Mouse (Mus musculus) megakaryocyte, embryonic 14.5 days (primary cell): ENCODE results near the gene Actg1. TPM values are rescaled to one million over a fixed set of nuclear protein-coding genes. Genes with fewer than 3 reads are reported as not detected.

ENCODE experiments used
- H3K27me3 ChIP-seq: replicated peaks from 2 replicates; pipeline ENCODE3; 2012; ENCODE audit warnings: inconsistent platforms
- H3K36me3 ChIP-seq: replicated peaks from 2 replicates; pipeline ENCODE3; 2012; ENCODE audit warnings: low read length, inconsistent platforms, mixed read lengths
- H3K4me1 ChIP-seq: 2 replicates; pipeline ENCODE4 v1.6.1; 2012; ENCODE audit warnings: inconsistent platforms
- H3K4me3 ChIP-seq: replicated peaks from 2 replicates; pipeline ENCODE3; 2012; ENCODE audit warnings: moderate library complexity, mild to moderate bottlenecking, inconsistent platforms
- H3K9me3 ChIP-seq: 2 replicates; pipeline ENCODE4 v1.6.1; 2012; ENCODE audit warnings: inconsistent platforms
- FLI1 ChIP-seq: IDR thresholded peaks from 2 replicates; pipeline ENCODE4 v1.6.1; 2012; ENCODE audit warnings: low read length, inconsistent platforms, mixed read lengths
- GATA1 ChIP-seq: IDR thresholded peaks from 3 replicates; pipeline ENCODE4 v1.6.1; 2012; ENCODE audit warnings: mixed read lengths, low read length, inconsistent platforms, borderline replicate concordance
- polyA plus RNA-seq: library from polyadenylated mRNA; stranded (reverse); fragments of >175 nt; gene quantifications from 2 replicates; pipeline ENCODE4 v1.2.3, GENCODE M21; 2012; ENCODE audit warnings: low replicate concordance; ENCODE audit not compliant: insufficient read depth

The Actg1 gene
- polyA plus RNA-seq, 1 experiment = 2,630 TPM

GRCm38 (mm10) chr11:120312069-120312468 lies 36.3 kb downstream of the Actg1 start:
- Histone ChIP-seq H3K27me3 (peaks cover 20% of the 10 kb centered on the region), H3K9me3 (no peaks in the 10 kb centered on the region), H3K4me3 (no peak overlapping the region), H3K4me1 (peaks cover 76% of the 10 kb centered on the region), H3K36me3 (no peaks in the 10 kb centered on the region)
- TF ChIP-seq FLI1 = no peak
- no peak for TF ChIP-seq GATA1

GRCm38 (mm10) chr11:120311561-120311960 lies 36.8 kb downstream of the Actg1 start:
- Histone ChIP-seq H3K9me3 (no peaks in the 10 kb centered on the region), H3K27me3 (peaks cover 25% of the 10 kb centered on the region), H3K36me3 (no peaks in the 10 kb centered on the region), H3K4me3 (no peak overlapping the region), H3K4me1 (peaks cover 76% of the 10 kb centered on the region)
- no peak for TF ChIP-seq GATA1
- no peak for TF ChIP-seq FLI1

DNA sequence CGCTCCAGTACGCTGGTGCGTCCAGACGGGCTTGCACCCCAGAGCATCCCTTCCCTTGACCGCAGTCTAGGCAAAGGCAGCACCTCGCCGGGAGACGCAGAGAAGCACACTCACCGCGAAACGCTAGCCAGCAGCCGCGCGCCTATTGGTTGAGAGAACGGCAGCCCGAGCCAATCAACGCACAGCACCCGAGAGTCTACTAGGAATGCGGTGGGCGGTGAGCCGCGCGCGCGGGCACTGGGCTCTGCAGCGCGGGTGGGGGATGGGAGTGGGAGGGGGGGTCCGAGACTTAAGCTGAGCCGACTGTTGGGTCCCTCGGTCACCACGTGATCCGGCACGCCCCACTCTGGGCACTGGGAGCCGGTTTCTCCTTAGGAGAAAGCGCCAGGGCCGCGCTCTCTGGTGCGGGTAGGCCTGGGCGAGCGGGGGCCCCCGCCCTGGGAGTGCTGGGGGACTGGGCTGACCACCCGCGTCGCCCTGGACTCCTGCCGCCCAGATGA lies 37.5 kb downstream of the Actg1 start:
- TF ChIP-seq GATA1 (no peak), FLI1 (no peak)
- H3K27me3 ChIP-seq = peaks cover 32% of the 10 kb centered on the region
- H3K36me3 ChIP-seq = no peaks in the 10 kb centered on the region
- H3K4me1 ChIP-seq = peaks cover 76% of the 10 kb centered on the region
- H3K4me3 ChIP-seq = peak overlapping the region; percentile 89
- no peaks in the 10 kb centered on the region for H3K9me3 ChIP-seq

DNA sequence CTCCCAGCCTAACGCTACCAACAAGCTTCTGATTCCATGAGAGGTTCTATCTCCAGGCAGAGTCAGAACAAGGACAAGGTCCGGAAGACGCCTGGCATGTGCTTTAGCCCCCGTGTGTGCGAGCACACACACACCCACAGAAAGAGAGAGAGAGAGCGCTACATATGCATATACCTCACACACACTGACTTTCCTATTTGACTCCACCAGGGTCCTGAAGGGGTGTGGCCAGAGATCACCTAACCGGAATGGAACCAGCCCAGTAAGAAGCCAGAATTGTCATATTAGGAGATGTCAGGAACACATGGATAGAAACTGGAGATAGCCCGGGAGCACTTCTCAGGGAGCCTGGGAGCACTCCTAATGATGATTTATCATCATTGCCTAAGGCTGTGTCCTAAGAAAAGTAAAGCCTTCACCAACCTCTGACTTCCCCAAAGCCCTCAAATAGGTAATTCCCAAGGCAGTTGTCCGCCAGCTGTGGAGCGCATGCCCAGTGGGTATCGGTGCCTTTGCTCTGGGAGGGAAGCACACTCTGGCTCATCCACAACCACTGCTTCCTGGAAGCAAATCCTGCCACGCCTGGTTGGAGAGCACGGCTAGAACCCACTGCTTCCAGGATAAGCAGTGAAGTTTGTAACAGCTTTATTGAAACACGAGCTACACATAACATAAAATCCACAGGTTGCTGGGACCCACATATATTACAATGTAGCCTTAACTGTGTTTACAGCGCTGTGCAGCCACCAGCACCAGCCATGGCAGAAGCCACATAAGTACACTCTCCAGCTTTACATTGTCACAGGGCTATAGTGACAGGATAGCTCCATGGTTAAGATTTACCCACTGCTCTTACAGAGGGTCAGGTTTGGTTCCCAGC lies 39.7 kb downstream of the Actg1 start:
- H3K4me1 ChIP-seq = peaks cover 74% of the 10 kb centered on the region
- H3K36me3 ChIP-seq = no peaks in the 10 kb centered on the region
- peak overlapping the region; percentile 80 for H3K4me3 ChIP-seq
- peaks cover 48% of the 10 kb centered on the region for H3K27me3 ChIP-seq
- TF ChIP-seq GATA1 (no peak), FLI1 (no peak)
- H3K9me3 ChIP-seq = no peaks in the 10 kb centered on the region

- Histone ChIP-seq H3K9me3 (no peaks in the 10 kb centered on the region), H3K36me3 (no peaks in the 10 kb centered on the region), H3K4me3 (peak overlapping the region; percentile 80), H3K27me3 (peaks cover 53% of the 10 kb centered on the region), H3K4me1 (peaks cover 78% of the 10 kb centered on the region)
- TF ChIP-seq FLI1 (no peak), GATA1 (no peak)
Measured at GRCm38 (mm10) chr11:120307566-120308430, 40.5 kb downstream of the Actg1 start.

- H3K27me3 ChIP-seq = peaks cover 55% of the 10 kb centered on the region
- peaks cover 82% of the 10 kb centered on the region for H3K4me1 ChIP-seq
- no peaks in the 10 kb centered on the region for H3K9me3 ChIP-seq
- peak overlapping the region; percentile 38 for H3K4me3 ChIP-seq
- TF ChIP-seq FLI1 (no peak), GATA1 (no peak)
- no peaks in the 10 kb centered on the region for H3K36me3 ChIP-seq
Measured at GRCm38 (mm10) chr11:120307132-120307413, 41.3 kb downstream of the Actg1 start.

- TF ChIP-seq GATA1 = no peak
- TF ChIP-seq FLI1 = no peak
- Histone ChIP-seq H3K27me3 (peaks cover 60% of the 10 kb centered on the region), H3K4me3 (peak overlapping the region; percentile 38), H3K36me3 (no peaks in the 10 kb centered on the region), H3K9me3 (no peaks in the 10 kb centered on the region), H3K4me1 (peaks cover 84% of the 10 kb centered on the region)
Measured at GRCm38 (mm10) chr11:120306366-120307131, 41.8 kb downstream of the Actg1 start.

DNA sequence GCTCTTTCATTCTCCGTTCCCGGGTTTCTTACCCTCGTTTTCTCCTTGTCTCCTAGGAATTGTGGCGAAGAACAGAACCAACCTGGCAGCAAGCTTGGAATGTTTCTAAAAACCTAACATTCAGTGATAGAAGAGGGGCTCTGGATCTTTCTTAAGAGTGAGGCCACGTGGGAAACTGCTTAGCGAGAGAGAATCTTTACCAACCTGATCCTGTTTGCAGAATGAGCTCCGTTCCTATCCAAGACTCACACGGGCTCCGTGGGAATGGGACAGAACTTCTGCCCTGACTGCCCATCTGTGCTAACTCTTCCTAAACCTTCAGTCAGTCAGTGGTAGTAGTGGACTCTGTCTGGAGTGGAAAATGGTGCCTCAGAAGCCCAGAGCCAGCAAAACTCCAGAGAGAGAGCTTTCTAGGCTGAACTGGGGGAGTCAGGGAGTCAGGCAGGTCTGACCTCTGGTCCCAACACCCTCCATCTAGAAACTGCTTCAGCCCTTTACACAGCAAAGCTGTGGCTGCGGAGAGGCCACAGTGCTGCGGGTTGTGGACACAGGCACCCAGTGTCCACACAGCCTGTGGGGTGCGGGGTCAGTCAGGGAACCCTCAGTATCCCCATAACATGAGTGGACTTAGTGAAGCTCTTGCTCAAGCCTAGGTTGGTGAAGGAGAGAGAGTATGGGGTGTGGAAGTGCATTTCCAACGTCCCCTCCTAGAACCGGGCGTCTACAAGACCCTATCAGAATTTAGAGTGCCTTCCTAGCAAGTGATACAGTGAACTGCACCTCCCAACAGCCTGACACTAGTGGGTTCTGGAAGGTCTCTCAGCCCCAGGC lies 42.6 kb downstream of the Actg1 start:
- H3K4me3 ChIP-seq = peak overlapping the region; percentile 91
- H3K36me3 ChIP-seq = no peaks in the 10 kb centered on the region
- peaks cover 60% of the 10 kb centered on the region for H3K27me3 ChIP-seq
- no peaks in the 10 kb centered on the region for H3K9me3 ChIP-seq
- TF ChIP-seq FLI1 (no peak), GATA1 (no peak)
- H3K4me1 ChIP-seq = peaks cover 82% of the 10 kb centered on the region
